Mouse (Mus musculus) stomach, embryonic 14.5 days (tissue): ENCODE results near the gene Rnf115. TPM values are rescaled to one million over a fixed set of nuclear protein-coding genes. Genes with fewer than 3 reads are reported as not detected.

Experiments used
- ATAC-seq: fragments of 200-750 bp; cut with Nextera tagmentation; 2 replicates; pipeline ENCODE4 v1.8.0; 2017; ENCODE audit warnings: low read depth, moderate TSS enrichment; ENCODE audit not compliant: insufficient number of reproducible peaks, insufficient read depth, low FRiP score
- H3K27ac ChIP-seq: fragments of 300-500 bp; sonication (generic); 2 replicates; pipeline ENCODE4 v1.5.1; 2014; ENCODE audit warnings: mild to moderate bottlenecking, low read length, moderate library complexity, mixed read lengths
- H3K27me3 ChIP-seq: fragments of 300-500 bp; sonication (generic); 2 replicates; pipeline ENCODE4 v1.6.1; 2014; ENCODE audit warnings: low read length, control low read depth, mixed read lengths; ENCODE audit not compliant: control insufficient read depth, insufficient read depth
- H3K36me3 ChIP-seq: fragments of 300-500 bp; sonication (generic); 2 replicates; pipeline ENCODE4 v1.6.1; 2014; ENCODE audit warnings: mild to moderate bottlenecking, control low read depth, low read length, moderate library complexity, mixed read lengths; ENCODE audit not compliant: control insufficient read depth, insufficient read depth
- H3K4me1 ChIP-seq: fragments of 300-500 bp; sonication (generic); 2 replicates; pipeline ENCODE4 v1.6.1; 2014; ENCODE audit warnings: low read length, control low read depth, mixed read lengths; ENCODE audit not compliant: control insufficient read depth, insufficient read depth
- H3K4me2 ChIP-seq: fragments of 300-500 bp; sonication (generic); replicated peaks from 2 replicates; pipeline ENCODE4 v1.6.1; 2014; ENCODE audit warnings: low read depth, low read length, control low read depth
- H3K4me3 ChIP-seq: fragments of 300-500 bp; sonication (generic); 2 replicates; pipeline ENCODE4 v1.5.1; 2014; ENCODE audit warnings: low read depth, low read length, control low read depth
- H3K9ac ChIP-seq: fragments of 300-500 bp; sonication (generic); replicated peaks from 2 replicates; pipeline ENCODE4 v1.6.1; 2014; ENCODE audit warnings: low read depth, mild to moderate bottlenecking, control low read depth, low read length, moderate library complexity, mixed read lengths
- H3K9me3 ChIP-seq: fragments of 300-500 bp; sonication (generic); 2 replicates; pipeline ENCODE4 v1.6.1; 2016; ENCODE audit warnings: low read depth, low read length, control low read depth; ENCODE audit not compliant: control insufficient read depth
- WGBS: fragments of 180-500 bp; shearing (Covaris S2); extraction: QIAGEN DNeasy Blood & Tissue Kit; methylation state at CpG from one replicate; pipeline ENCODE4 v1.1.7; 2014; 5-methylcytosine and 5-hydroxymethylcytosine counted together
- polyA plus RNA-seq: library from polyadenylated mRNA; unstranded; fragments of >200 nt; fragmentation: Nextera tagmentation; extraction: Ambion mirVana; gene quantifications from 2 replicates; pipeline ENCODE4 v1.2.1, GENCODE M21; 2014

Gene Rnf115
- polyA plus RNA-seq, 1 experiment from 2014 or later: 42.1 TPM

- Histone ChIP-seq H3K4me1 (no peaks in the 10 kb centered on the region), H3K27me3 (no peaks in the 10 kb centered on the region), H3K27ac (no peak overlapping the region), H3K4me3 (no peak overlapping the region), H3K9me3 (no peaks in the 10 kb centered on the region), H3K9ac (no peak overlapping the region), H3K36me3 (no peaks in the 10 kb centered on the region), H3K4me2 (no peak overlapping the region)
- 86% methylated on average over 12 of the region's 12 CpGs for WGBS
- no peak for ATAC-seq
These were observed 97.2 kb downstream of the Rnf115 start for GRCm38 (mm10) chr3:96824614-96825013.

GRCm38 (mm10) chr3:96825261-96825660, 97.8 kb downstream of the Rnf115 start:
- Histone ChIP-seq H3K4me3 (no peak overlapping the region), H3K9ac (no peak overlapping the region), H3K27me3 (no peaks in the 10 kb centered on the region), H3K36me3 (no peaks in the 10 kb centered on the region), H3K4me1 (no peaks in the 10 kb centered on the region), H3K27ac (no peak overlapping the region), H3K9me3 (no peaks in the 10 kb centered on the region), H3K4me2 (no peak overlapping the region)
- ATAC-seq: no peak
- 47% methylated on average over 11 of the region's 11 CpGs for WGBS

DNA sequence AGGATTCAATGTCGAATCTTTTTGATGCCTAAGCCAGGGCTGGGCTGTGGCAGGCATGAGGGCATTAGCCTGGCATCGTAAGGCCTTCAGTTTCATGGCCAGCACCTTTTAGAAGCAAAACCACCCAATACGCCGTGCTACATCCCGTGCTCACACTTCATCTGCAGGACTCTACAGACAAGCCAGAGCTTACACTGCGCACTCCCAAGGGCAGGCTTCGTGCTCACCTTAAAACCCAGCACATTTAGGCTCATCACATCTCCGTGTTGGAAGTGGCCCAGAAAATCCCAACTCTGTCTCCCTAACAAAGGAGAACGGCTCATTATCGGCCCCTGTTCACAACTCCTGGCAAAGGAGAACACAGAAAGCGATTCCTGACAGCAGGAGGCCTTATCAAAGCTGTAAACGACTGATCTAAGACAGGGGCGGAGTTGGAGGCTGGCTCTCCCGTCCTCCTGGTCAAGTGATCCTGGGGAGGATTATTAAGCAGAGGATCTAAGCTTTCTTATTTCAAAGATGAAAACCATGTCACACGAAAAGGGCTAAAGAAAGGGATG, 100.9 kb downstream of the Rnf115 start:
- 39% methylated on average over 15 of the region's 15 CpGs for WGBS

DNA sequence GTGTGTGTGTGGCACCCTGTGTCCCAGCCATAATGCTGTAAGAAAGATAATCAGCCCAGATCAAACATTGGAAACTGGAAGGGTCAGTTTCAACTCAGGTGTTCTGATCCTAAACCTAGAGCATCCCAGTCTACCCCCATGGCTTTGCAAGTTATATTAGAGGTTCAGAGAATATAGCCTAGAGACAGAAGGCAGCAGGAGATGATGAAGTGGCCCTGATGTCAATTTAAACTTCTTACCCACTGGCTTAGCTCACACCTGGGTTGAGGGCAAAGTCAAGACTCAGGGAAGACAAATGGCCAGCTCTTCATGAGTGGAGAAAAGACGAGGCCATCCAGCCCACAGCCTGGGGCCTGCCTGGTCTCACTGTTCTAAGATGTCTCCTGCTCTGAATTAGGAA, 101.5 kb downstream of the Rnf115 start, which contains the start of the genes Pdzk1 and Cd160:
Gene Pdzk1, plus strand, starts transcription at position 301 of the 400 bp plus-strand sequence.
Gene Cd160, minus strand, starts transcription at position 368 of the 400 bp plus-strand sequence.
- no peak for ATAC-seq
- Histone ChIP-seq H3K27ac (no peak within 1 kb of the TSS), H3K36me3 (no peaks in the 10 kb centered on the region), H3K4me1 (no peaks in the 10 kb centered on the region), H3K9ac (no peak within 1 kb of the TSS), H3K27me3 (no peaks in the 10 kb centered on the region), H3K4me2 (no peak within 1 kb of the TSS), H3K9me3 (no peaks in the 10 kb centered on the region), H3K4me3 (no peak within 1 kb of the TSS)
- 71% methylated on average over 1 of the region's 1 CpGs for WGBS

More for the DNA sequence above, 100.9 kb downstream of the Rnf115 start:
- no peaks in the 10 kb centered on the region for H3K27me3 ChIP-seq
- H3K9me3 ChIP-seq: no peaks in the 10 kb centered on the region
- H3K27ac ChIP-seq: no peak overlapping the region
- H3K4me2 ChIP-seq: no peak overlapping the region
- no peaks in the 10 kb centered on the region for H3K4me1 ChIP-seq
- H3K9ac ChIP-seq: no peak overlapping the region
- no peak overlapping the region for H3K4me3 ChIP-seq
- H3K36me3 ChIP-seq: no peaks in the 10 kb centered on the region
- no peak for ATAC-seq

DNA sequence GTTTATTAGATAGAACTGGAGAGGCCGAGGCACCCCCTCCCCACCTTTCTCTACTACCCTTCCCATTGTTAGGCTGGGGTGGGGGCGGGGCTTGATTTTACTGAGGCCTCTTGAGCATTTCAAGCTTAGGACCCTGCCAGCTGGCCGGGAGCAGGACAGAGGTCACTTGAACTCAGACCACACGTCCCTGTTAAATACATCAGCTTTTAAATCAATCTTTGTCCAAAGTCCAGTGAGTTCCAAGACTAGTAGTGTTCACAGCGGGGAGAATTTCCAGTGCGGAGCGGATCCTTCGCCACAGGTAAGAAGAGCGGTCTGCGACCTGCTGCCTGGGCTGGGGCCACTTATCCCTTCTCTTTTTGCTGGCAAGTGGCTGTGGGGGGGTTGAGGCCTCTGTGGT, 102.4 kb downstream of the Rnf115 start:
- Histone ChIP-seq H3K27ac (no peak overlapping the region), H3K4me2 (no peak overlapping the region), H3K4me3 (no peak overlapping the region), H3K27me3 (no peaks in the 10 kb centered on the region), H3K9ac (no peak overlapping the region), H3K9me3 (no peaks in the 10 kb centered on the region), H3K36me3 (no peaks in the 10 kb centered on the region), H3K4me1 (no peaks in the 10 kb centered on the region)
- WGBS: 75% methylated on average over 10 of the region's 10 CpGs
- no peak for ATAC-seq

- Histone ChIP-seq H3K4me2 (no peak overlapping the region), H3K4me3 (no peak overlapping the region), H3K9me3 (no peaks in the 10 kb centered on the region), H3K27ac (no peak overlapping the region), H3K36me3 (no peaks in the 10 kb centered on the region), H3K9ac (no peak overlapping the region), H3K27me3 (no peaks in the 10 kb centered on the region), H3K4me1 (no peaks in the 10 kb centered on the region)
- WGBS: 38% methylated on average over 5 of the region's 5 CpGs
- no peak for ATAC-seq
These were observed 105.5 kb downstream of the Rnf115 start for GRCm38 (mm10) chr3:96832930-96833329.

- no peak overlapping the region for H3K4me2 ChIP-seq
- H3K9ac ChIP-seq: no peak overlapping the region
- ATAC-seq: no peak
- no peaks in the 10 kb centered on the region for H3K36me3 ChIP-seq
- 69% methylated on average over 7 of the region's 7 CpGs for WGBS
- H3K9me3 ChIP-seq: no peaks in the 10 kb centered on the region
- no peaks in the 10 kb centered on the region for H3K4me1 ChIP-seq
- H3K27me3 ChIP-seq: no peaks in the 10 kb centered on the region
- H3K4me3 ChIP-seq: no peak overlapping the region
- no peak overlapping the region for H3K27ac ChIP-seq
These were observed 107.3 kb downstream of the Rnf115 start for GRCm38 (mm10) chr3:96834587-96835348.

DNA sequence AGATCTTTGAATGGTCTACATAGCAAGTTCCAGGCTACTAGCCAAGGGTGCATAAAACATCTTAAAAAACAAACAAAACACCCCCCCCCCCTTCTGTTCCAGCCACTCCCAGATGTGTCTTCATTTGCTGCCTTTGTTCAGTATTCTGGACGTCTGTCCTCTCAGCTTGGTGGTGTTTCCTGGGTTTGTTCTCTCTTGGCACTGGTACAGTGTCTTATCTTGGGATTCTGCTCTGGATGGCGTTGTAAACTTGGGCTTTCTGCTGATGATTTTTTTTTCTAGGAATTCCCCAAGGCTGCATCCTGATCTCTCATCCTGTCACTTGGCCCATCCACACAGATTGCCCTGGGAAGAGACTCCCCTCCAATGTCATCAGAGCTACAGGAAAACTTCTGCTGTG, 109.0 kb downstream of the Rnf115 start:
- no peaks in the 10 kb centered on the region for H3K36me3 ChIP-seq
- H3K4me3 ChIP-seq: no peak overlapping the region
- no peaks in the 10 kb centered on the region for H3K9me3 ChIP-seq
- no peaks in the 10 kb centered on the region for H3K4me1 ChIP-seq
- no peak for ATAC-seq
- no peaks in the 10 kb centered on the region for H3K27me3 ChIP-seq
- H3K27ac ChIP-seq: no peak overlapping the region
- WGBS: 64% methylated on average over 2 of the region's 2 CpGs
- H3K4me2 ChIP-seq: no peak overlapping the region
- H3K9ac ChIP-seq: no peak overlapping the region
